Mouse (Mus musculus) lung, postnatal 0 days (tissue): ENCODE results near the gene Casp12.

ENCODE experiments used
- CTCF ChIP-seq: IDR thresholded peaks from 2 replicates; pipeline ENCODE4 v1.5.1; 2016; ENCODE audit warnings: antibody characterized with exemption, mild to moderate bottlenecking
- EP300 ChIP-seq: IDR thresholded peaks from 2 replicates; pipeline ENCODE4 v1.6.1; 2016; ENCODE audit warnings: antibody characterized with exemption, mild to moderate bottlenecking, control low read depth

DNA sequence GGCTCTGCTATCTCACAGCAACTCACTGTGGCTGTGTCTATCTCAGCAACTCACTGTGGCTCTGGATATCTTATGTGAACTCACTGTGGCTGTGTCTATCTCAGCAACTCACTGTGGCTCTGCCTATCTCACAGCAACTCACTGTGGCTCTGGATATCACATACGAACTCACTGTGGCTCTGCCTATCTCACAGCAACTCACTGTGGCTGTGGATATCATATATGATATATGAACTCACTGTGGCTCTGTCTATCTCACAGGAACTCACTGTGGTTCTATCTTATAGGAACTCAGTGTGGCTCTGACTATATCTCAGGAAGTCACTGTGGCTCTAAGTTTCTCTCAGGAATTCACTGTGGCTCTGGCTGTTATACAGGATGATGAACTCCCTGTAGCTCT is 2.1 kb upstream of the Casp12 start:
- TF ChIP-seq CTCF = no peak
- TF ChIP-seq EP300 = no peak
